Mouse (Mus musculus) thymus, adult 2 months (tissue): Measurements from ENCODE around the gene Selenof. TPM values are rescaled to one million over a fixed set of nuclear protein-coding genes. Genes with fewer than 3 reads are reported as not detected.

Source experiments
- DNase-seq: peaks from one replicate; pipeline ENCODE4 v3.0.0; 2021
- H3K27ac ChIP-seq: fragments of 200-500 bp; 2 replicates; pipeline ENCODE4 v1.5.1; 2012; ENCODE audit warnings: low read length, control low read depth; ENCODE audit not compliant: control insufficient read depth, insufficient read depth
- H3K27me3 ChIP-seq: fragments of 200-500 bp; 2 replicates; pipeline ENCODE4 v1.6.1; 2012; ENCODE audit warnings: mild to moderate bottlenecking, low read length, moderate library complexity, mixed read lengths; ENCODE audit not compliant: control insufficient read depth, insufficient read depth
- H3K36me3 ChIP-seq: fragments of 200-500 bp; 2 replicates; pipeline ENCODE4 v1.6.1; 2012; ENCODE audit warnings: mild to moderate bottlenecking, low read length, moderate library complexity; ENCODE audit not compliant: control insufficient read depth, insufficient read depth
- H3K4me1 ChIP-seq: fragments of 200-500 bp; replicated peaks from 2 replicates; pipeline ENCODE4 v1.6.1; 2012; ENCODE audit warnings: low read length; ENCODE audit not compliant: control insufficient read depth, insufficient read depth
- H3K4me3 ChIP-seq: fragments of 200-500 bp; 2 replicates; pipeline ENCODE4 v1.5.1; 2012; ENCODE audit warnings: mild to moderate bottlenecking, low read length, control low read depth, moderate library complexity; ENCODE audit not compliant: control insufficient read depth, insufficient read depth
- CTCF ChIP-seq: fragments of 200-500 bp; IDR thresholded peaks from 2 replicates; pipeline ENCODE4 v1.5.1; 2012; ENCODE audit warnings: mild to moderate bottlenecking, control low read depth, low read length, moderate library complexity, borderline replicate concordance; ENCODE audit not compliant: control insufficient read depth, poor library complexity, insufficient read depth; ENCODE audit errors: extremely low read depth
- POLR2A ChIP-seq: fragments of 200-500 bp; IDR thresholded peaks from 2 replicates; pipeline ENCODE4 v1.6.1; 2012; ENCODE audit warnings: mild to moderate bottlenecking, low read length, control low read depth, moderate library complexity; ENCODE audit not compliant: control insufficient read depth, poor library complexity, insufficient read depth; ENCODE audit errors: extremely low read depth
- WGBS: fragments of 180-500 bp; shearing (Covaris S2); methylation state at CpG from one replicate; pipeline ENCODE4 v1.1.7; 2018; 5-methylcytosine and 5-hydroxymethylcytosine counted together
- polyA plus RNA-seq: library from polyadenylated mRNA; depleted of rRNA; stranded (reverse); fragments of >200 nt; gene quantifications from 2 replicates; pipeline ENCODE4 v1.2.3, GENCODE M21; 2012

The Selenof gene
- polyA plus RNA-seq, 1 experiment: 129 TPM

DNA sequence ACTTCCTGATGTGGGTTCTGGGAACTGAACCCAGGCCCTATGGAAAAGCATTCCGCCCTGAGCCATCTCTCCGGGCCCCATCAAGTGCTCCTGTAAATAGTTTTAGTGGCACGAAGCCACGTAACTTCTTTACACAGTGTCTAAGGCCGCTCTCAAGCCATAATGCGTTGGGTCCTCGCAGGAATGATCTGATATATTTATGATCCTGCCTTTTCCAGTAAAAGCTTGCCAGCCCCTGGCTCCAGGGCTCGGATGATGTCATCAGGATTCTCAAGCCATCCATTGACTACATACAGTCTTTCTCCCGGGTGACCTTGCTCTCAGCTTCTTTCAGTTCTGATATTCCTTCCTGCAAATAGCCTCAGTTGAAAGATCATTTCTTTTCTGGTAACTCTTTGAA is 45.4 kb downstream of the Selenof start:
- 96% methylated on average over 9 of the region's 9 CpGs for WGBS
- Histone ChIP-seq H3K36me3 (no peaks in the 10 kb centered on the region), H3K27ac (no peak overlapping the region)

DNA sequence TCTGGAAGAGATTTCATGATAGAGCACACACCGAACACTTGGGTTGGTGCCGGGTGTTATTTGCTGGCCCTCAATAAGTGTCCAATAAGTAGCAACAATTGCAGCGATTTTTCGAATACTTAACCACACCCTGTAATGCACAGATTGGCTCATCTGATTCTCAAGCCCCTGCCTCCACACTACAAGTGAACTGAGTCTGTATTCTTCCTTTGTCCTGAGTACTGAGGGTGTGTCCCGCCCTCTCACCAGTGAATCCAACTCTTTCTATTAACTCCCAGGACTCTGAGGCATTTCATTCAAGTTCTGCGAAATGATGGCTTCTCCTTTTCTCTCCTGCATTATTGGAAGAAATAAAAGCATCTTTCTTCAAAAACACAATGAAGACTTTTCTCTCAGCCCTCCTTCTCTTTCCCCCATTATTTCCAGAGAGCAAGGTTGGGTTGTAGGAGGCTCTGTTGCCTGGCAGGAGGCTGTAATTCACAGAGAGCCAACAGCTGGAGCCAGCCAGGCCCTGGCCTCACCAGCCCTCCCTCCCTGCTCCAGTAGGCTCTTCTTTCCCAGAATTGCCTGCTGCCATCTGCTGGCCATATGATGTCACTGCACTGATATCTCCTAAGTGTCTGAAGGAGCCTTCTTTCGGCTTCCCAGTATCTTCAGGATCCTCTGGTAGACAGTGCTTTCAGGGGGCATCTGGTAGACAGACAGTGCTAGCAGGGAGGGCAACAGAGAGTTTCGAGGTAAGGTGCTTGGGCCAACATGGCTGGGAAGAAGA is 46.7 kb downstream of the Selenof start:
- WGBS: 75% methylated on average over 8 of the region's 8 CpGs
- no peak overlapping the region for H3K27ac ChIP-seq

More for the DNA sequence above, 45.4 kb downstream of the Selenof start:
- H3K4me3 ChIP-seq: no peak overlapping the region
- TF ChIP-seq CTCF: no peak
- H3K27me3 ChIP-seq: no peaks in the 10 kb centered on the region
- no peak for DNase-seq
- H3K4me1 ChIP-seq: no peaks in the 10 kb centered on the region

DNA sequence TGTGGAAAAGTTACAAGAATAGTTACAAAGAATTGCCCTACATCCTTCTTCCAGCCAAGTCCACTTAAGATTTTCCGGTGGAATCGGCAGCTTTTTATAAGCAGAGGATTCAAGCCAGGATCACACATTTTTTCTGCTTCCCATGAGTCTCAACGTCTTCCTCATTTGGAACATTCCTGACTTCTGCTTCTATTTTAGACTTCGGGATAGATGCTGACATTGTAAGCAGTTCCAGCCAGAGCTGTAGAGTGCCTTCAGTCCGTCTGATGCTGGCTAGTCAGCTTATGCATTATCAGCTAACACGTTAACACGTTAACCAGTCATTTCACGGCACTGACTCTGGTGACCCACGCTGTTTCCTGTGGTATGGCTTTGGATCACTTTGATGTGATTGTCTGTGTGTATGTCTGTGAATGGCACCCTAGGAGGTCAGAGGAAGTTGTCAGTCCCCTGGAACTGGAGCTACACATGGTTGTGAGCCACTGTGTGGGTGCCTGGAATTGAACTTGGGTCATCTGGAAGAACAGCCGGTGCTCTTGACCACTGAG is 47.6 kb downstream of the Selenof start:
- DNase-seq: no peak

More for the DNA sequence above, 46.7 kb downstream of the Selenof start:
- H3K27me3 ChIP-seq: no peaks in the 10 kb centered on the region
- no peaks in the 10 kb centered on the region for H3K36me3 ChIP-seq
- no peak for TF ChIP-seq POLR2A
- TF ChIP-seq CTCF: peak; percentile 81; the same call in 1 of the 2 replicates
- DNase-seq: peak; percentile 79
- H3K4me1 ChIP-seq: no peaks in the 10 kb centered on the region
- no peak overlapping the region for H3K4me3 ChIP-seq

GRCm38 (mm10) chr3:144622930-144623612 is 53.0 kb downstream of the Selenof start:
- H3K4me1 ChIP-seq: peaks cover 5% of the 10 kb centered on the region
- no peak overlapping the region for H3K4me3 ChIP-seq
- TF ChIP-seq POLR2A (no peak), CTCF (no peak)
- WGBS: 91% methylated on average over 13 of the region's 13 CpGs
- DNase-seq: no peak
- H3K36me3 ChIP-seq: no peaks in the 10 kb centered on the region
- no peaks in the 10 kb centered on the region for H3K27me3 ChIP-seq
- no peak overlapping the region for H3K27ac ChIP-seq

More for the DNA sequence above, 47.6 kb downstream of the Selenof start:
- WGBS: 45% methylated on average over 10 of the region's 10 CpGs
- TF ChIP-seq CTCF (no peak), POLR2A (no peak)
- H3K4me3 ChIP-seq: no peak overlapping the region
- H3K4me1 ChIP-seq: no peaks in the 10 kb centered on the region
- no peaks in the 10 kb centered on the region for H3K36me3 ChIP-seq
- H3K27me3 ChIP-seq: no peaks in the 10 kb centered on the region
- H3K27ac ChIP-seq: no peak overlapping the region

- Histone ChIP-seq H3K4me1 (peaks cover 16% of the 10 kb centered on the region), H3K27me3 (no peaks in the 10 kb centered on the region), H3K36me3 (no peaks in the 10 kb centered on the region), H3K27ac (no peak overlapping the region), H3K4me3 (no peak overlapping the region)
- no peak for DNase-seq
- TF ChIP-seq POLR2A (no peak), CTCF (no peak)
- 98% methylated on average over 5 of the region's 5 CpGs for WGBS
Measured at GRCm38 (mm10) chr3:144625691-144626090, 55.6 kb downstream of the Selenof start.

DNA sequence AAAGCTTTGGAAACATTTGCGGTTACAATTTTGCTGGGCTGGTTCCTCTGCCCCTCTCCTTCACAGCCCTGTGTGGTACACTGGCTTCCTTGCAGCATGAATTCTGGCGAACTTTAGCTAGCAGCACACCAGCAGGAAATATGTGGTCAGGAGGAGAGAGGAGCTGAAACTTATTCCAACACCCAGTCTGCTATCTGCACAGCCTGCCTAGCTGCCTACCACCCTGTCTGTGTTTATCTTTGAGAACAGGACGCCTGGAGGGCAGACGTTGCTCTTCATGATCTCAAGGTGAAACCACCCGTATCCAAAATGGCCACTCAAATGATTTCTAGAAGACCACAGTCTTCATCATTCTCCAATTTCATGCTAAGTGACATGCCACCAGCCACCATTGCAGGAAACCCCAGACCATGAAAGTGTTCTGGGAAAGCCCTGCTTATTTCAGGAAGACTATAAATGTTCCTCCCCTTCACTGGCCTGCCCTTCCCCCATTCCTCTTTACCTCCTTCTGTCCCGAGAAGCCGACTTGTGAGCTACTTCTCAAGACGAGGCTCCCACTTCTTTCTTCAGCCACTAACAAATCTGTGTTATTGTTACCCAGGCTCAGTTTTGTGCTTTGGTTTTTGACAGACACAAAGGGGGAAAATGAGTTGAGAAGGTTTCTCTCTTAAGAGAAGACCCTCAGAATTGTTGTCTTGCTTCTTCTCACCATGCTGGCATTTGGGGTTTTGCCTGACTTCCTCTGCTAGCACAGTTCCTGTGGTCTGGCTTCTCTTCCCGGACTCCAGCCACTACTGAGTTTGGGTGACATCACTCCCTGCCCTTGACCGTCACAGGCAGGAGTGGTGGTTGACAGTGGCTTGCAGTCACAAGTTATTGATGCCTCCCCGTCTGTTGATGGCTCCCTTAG is 58.2 kb downstream of the Selenof start:
- Histone ChIP-seq H3K27ac (no peak overlapping the region), H3K27me3 (no peaks in the 10 kb centered on the region), H3K4me3 (no peak overlapping the region), H3K4me1 (peaks cover 16% of the 10 kb centered on the region), H3K36me3 (no peaks in the 10 kb centered on the region)
- TF ChIP-seq CTCF (no peak), POLR2A (no peak)
- peak; percentile 8 for DNase-seq
- 6% methylated on average over 11 of the region's 11 CpGs for WGBS
